Mouse (Mus musculus) small intestine, adult 2 months (tissue): ENCODE measurements around the gene Nell1.

Experiments used
- CTCF ChIP-seq: fragments of 200-500 bp; IDR thresholded peaks from 2 replicates; pipeline ENCODE4 v1.5.1; 2012; ENCODE audit warnings: low read depth, mild to moderate bottlenecking, control low read depth, inconsistent platforms, low read length, moderate library complexity, mixed read lengths; ENCODE audit not compliant: insufficient replicate concordance, insufficient read length; ENCODE audit errors: extremely low read depth
- POLR2A ChIP-seq: fragments of 200-500 bp; IDR thresholded peaks from 2 replicates; pipeline ENCODE4 v1.6.1; 2012; ENCODE audit warnings: low read depth, mild to moderate bottlenecking, control low read depth, inconsistent platforms, low read length, moderate library complexity

GRCm38 (mm10) chr7:50153618-50154017, 179.0 kb downstream of the Nell1 start:
- TF ChIP-seq CTCF (no peak), POLR2A (no peak)
